Mouse (Mus musculus) regulatory T cell (primary cell): ENCODE data around the gene St13.

Source experiments
- in situ Hi-C: fragments of 300-600 bp; cut with MboI, MseI; formaldehyde crosslinking; loops from one replicate; pipeline ENCODE4 v1.15.1; 2025; ENCODE audit warnings: high pct_unique_total_duplicates

The St13 gene

DNA sequence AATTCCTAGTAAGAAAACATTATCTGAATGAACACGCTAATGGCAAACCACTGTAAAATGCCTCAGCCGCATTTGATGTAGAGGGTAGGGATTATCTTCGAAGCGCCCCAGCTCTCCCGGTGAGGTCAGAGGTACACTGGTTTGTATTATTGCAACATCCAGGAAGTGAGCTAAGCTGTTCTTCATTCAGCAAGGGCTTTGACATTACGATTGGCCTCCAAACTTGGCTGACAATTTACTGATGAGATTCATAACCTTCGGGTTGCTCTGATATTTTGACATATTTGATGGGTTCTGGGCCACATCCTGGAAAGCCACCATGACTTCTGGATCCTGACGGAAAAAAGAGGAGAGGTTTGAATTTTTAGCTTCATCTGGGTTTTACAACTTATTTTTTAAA, 34.6 kb downstream of the St13 start:
- in situ Hi-C loops = no loop called here

GRCm38 (mm10) chr15:81364271-81364670, 35.6 kb downstream of the St13 start:
- in situ Hi-C loops = no loop called here

- in situ Hi-C loops = no loop called here
Measured at GRCm38 (mm10) chr15:81362501-81362900, 37.4 kb downstream of the St13 start.

GRCm38 (mm10) chr15:81361417-81362015, 38.4 kb downstream of the St13 start:
- in situ Hi-C loops = no loop called here

GRCm38 (mm10) chr15:81361022-81361404, 38.9 kb downstream of the St13 start:
- in situ Hi-C loops = no loop called here

DNA sequence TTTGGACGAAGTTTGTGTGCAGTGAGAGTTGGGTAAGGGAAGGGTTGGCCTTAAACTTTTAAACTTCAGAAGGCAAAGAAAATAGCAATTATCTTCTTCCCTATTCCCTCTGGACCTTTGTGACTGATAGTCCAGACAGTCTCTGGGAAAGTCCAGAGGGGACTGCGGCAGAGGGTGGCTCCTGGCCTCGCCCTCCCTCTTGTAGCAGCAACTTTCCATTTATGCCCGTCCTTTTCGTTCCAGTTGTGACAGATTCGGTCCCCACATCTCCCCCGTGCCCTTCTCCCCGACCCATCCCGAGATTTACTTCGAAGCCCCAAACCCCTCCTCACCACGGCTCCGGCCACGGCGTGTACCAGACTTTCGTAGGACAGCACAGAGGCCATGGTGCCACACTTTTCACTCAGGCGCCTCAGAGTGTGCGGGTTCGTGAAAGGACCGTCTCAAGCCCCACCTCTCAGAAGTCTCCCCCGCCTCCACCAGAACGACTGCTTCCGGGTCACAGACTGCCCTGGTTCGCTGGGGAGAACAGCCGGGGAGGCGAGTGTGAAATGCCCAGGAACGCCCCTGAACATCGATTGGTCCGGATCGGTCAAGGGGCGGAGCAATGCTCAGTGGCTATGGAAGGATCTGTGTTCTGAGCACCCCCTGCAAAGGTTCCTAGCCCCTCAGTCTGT, 39.4 kb downstream of the St13 start, which contains the start of gene Slc25a17:
Slc25a17 (minus strand) TSS at position 468 of the 677 bp plus-strand sequence.
- in situ Hi-C loops = no loop called here

GRCm38 (mm10) chr15:81359421-81359820, 40.5 kb downstream of the St13 start:
- in situ Hi-C loops = no loop called here

DNA sequence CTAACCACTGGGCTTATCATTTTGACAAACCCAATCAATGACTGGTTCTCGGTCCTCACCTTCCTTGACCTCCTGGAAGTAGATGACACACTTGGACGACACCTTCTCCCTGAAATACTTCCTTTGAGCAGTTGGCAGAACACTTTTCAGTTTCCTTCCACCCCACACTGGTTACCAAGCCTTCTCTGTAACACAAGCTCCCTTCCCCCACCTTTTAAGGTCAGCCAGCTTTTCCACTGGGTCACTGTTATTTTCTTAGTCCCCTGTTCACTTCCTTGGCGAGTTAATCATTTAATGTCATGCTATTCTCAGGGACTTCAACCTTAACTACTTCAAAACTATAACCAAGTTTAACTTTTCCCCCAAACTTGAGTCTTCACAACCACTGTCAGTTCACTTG, 40.9 kb downstream of the St13 start:
- in situ Hi-C loops = no loop called here

GRCm38 (mm10) chr15:81356946-81357345, 42.9 kb downstream of the St13 start:
- in situ Hi-C loops = no loop called here

DNA sequence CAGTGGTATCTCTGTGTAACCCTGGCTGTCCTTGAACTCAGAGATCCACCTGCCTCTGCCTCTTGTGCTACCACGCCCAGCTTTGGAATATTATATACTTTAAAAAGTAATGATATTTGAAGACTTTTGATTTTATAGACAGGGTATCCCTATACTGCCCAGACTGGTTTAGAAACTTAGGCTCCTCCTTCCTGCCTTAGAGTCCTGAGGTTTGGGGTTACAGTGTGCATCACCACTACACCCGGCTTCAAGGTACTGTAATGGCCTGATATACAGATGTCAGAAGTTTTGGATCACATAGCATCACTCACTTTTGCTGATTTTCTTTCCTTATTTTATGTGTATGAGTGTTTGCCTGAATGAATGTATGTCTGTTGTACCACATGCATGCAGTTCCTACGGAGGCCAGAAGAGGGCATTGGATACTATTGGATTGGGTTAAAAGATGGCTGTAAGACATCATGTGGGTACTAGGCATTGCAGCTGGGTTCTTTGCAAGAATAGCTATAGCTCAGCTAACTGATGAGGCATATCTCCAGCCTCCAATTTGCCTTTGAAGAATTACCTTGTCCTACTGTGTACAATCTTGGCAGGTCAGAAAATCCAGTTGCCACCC, 44.6 kb downstream of the St13 start:
- in situ Hi-C loops = no loop called here

DNA sequence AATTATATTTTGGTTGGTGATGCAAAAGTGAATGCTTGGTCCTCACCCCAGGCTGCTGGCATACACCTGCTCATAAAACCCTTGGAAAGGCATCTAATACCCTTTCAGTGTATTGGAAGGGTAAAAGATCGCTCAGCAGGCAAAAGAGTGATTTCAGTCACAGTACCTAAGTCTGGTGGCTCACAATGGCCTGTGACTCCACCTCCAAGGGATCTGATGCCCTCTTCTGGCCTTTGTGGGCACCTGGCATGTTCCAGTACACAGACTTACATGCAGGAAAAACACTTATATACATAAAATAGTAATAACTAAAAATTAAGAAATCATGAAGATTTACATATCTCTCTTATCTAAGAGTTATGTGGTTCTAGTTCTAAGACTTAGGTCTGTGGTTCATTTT, 47.2 kb downstream of the St13 start:
- in situ Hi-C loops = loop anchor here (5.0 kb wide), 1 partner anchor 35 kb away; no protein-coding TSS in a partner anchor

- in situ Hi-C loops = loop anchor here (5.0 kb wide), 1 partner anchor 37 kb away; no protein-coding TSS in a partner anchor
Measured at GRCm38 (mm10) chr15:81350401-81350800, 49.5 kb downstream of the St13 start.

DNA sequence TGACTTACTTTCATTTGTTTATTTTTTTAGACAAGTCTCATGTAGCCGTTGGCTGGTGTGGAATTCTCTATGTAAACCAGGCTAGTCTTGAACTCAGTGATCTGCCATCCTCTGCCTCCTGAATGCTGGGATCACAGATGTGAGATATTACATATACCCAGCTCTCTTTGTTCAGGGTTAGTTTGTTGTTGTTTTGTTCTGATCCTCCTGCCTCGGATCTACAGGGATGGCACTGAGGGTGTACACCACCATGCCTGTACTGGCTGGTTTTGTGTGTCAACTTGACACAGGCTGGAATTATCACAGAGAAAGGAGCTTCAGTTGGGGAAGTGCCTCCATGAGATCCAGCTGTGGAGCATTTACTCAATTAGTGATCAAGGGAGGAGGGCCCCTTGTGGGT, 51.5 kb downstream of the St13 start:
- in situ Hi-C loops = no loop called here

- in situ Hi-C loops = no loop called here
Measured at GRCm38 (mm10) chr15:81347466-81347865, 52.4 kb downstream of the St13 start.

GRCm38 (mm10) chr15:81341426-81341825, 58.5 kb downstream of the St13 start:
- in situ Hi-C loops = no loop called here

DNA sequence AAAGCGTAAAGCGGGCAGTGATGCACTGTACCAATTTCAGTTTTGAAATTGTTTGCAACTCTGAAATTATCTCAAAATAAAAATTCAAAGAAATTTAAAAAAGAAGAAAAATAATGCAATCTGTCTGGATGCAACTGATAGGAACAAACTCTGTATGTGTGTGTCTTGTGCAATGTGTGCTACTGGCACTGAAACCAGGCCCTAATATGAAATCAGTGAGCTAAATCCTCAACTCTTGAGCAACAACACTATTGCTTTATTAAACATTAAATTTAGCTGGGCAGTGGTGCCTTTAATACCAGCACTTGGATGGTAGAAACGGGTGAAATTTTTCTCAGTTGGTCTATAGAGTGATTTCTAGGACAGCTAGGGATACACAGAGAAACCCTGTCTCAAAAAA, 60.7 kb downstream of the St13 start:
- in situ Hi-C loops = no loop called here

DNA sequence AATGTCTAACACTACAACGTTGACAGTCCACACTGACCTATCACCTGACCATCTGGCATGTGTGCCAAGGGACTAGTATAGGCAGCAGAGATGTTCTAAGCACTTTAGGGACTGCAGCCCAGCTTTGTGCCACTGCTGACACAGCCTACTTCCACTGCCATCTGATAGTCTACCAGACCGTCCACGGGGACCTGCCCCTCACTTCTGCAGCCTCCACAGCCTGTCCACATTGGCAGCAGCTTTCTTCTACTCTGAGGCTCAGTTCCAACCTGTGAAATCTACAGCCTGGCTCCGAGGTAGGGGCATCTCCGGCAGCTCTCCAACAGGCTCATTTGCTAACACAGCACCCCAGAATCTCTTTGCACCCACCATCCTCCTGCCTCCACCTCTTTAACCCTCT, 63.4 kb downstream of the St13 start:
- in situ Hi-C loops = no loop called here

DNA sequence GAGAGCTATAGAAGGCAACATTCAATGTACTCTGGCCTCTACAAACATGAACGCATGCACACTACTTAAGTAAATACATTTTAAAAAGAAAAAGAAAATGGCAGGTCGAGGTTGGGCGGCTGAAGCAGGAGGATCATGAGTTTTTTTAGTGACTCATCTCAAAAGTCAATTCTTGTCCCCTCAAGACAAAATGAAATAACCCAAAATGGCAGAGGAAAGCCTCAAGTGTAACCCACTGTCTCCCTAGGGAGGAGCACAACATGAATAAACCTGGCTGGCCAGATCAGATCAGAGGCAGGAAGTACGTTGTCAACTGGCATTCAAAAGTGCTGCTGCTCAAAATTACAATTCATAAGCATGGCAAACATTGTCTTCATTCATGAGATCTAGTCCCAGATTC, 67.4 kb downstream of the St13 start:
- in situ Hi-C loops = loop anchor here (5.0 kb wide), 2 partner anchors 45 to 445 kb away; no protein-coding TSS in a partner anchor

DNA sequence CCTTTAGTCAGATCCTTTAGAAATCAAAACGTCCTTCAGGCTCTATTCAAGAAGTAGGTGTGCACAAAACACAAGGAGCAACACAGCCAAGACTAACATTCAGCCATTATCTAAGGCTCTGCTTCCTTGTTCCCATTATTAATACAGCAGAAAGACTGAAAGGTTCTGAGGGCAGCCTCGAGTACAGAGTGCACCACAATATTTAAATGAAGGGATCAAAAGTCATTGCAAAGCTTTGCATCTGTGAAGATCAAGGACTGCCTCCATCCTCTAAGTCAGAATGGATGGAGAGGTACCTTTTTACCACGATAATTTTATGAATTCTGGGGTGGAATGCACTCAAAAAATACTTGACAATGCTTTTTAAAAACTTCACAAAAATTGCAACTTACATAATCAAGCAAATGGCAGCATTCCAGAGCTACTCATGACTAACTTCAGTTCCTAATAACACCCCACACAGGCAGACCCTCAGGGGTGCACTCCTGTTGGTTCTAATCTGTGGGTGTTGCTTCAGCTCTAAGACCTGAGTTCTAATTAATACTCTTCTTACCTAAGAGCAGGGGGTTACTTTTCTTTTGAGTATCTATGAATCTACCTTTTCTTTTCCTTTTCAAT, 69.0 kb downstream of the St13 start:
- in situ Hi-C loops = loop anchor here (5.0 kb wide), 2 partner anchors 44 to 446 kb away; no protein-coding TSS in a partner anchor

DNA sequence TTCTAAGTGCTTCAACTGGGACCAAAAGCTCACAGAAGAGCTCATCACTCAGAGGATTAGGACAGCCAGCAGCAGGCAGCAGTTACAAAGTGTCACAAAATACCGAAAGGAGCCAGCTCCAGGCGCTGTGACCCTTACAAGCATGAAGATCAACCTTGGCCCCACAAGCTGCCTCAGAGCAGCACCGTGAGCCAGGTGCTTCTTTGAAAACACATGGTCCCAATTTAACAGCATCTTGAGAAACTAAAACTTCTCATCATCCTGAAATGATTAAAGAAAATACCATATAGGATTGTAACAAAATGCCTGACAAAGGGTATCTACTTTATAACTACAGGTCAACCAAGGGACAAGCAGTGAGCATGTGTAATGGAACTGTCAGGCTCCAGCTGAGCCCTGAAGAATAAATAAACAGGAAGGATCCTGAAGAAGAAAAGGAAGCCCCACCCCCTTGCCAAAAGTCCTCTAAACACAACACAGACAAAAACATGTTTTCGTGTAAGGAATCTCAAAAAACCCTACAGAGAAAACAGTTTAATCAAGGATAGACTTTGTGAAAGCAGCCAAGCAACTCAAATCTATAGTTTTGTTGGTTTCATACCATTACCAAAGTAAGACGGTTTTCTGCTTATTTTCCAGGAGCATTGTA, 70.0 kb downstream of the St13 start:
- in situ Hi-C loops = loop anchor here (5.0 to 10.0 kb wide), 3 partner anchors 43 to 1605 kb away; no protein-coding TSS in a partner anchor

DNA sequence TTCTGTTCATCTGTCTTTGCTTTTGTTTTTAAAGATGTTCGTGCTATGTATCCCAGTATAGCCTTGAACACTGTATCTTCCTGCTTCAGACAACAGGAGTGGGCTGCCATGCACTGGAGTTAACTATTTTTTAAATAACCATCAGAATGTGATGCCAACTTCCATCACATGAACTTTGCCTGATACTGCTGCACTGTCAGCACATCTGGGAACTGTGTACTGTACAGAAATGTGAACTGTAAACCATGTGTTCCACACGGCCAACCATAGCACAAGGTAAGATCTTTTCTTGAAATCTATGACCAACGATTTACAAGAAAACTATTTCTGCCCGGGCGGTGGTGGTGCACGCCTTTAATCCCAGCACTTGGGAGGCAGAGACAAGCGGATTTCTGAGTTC, 72.4 kb downstream of the St13 start:
- in situ Hi-C loops = loop anchor here (10.0 kb wide), 1 partner anchor 1607 kb away; no protein-coding TSS in a partner anchor

DNA sequence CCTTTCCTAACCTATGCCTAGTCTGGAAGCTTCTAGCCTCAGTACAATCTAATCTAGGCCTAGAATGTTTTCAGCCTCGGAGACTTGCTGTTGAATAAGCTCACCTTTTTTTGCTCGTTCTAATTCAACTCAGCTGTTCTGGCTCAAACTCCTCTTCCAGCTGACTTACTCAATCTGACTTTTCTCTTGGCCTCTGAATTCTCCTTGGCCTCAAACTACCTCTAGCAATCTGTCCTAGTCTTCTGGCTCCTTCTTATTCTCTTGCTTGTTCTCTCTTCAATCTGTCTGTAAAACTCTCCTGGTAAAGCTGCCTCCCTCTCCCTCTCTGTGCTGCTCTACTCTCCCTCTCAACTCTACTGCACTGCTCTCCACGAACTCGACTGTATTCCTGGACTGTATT, 74.9 kb downstream of the St13 start:
- in situ Hi-C loops = loop anchor here (10.0 kb wide), 1 partner anchor 1610 kb away; no protein-coding TSS in a partner anchor
